Mouse (Mus musculus): ENCODE data around the gene Nrbf2. TPM values are rescaled to one million over a fixed set of nuclear protein-coding genes. Genes with fewer than 3 reads are reported as not detected.
A peak's percentile ranks its signal among the peaks of the same experiment; 100 is the strongest.

Gene Nrbf2
- total RNA-seq (2021): 10 to 100 TPM; 18.0 to 25.7 TPM
- polyA plus RNA-seq (2012; rRNA removed): 21.8 and 22.6 TPM in 2 replicates
- long read RNA-seq, transcript Nrbf2-201 (4 exons, 1,813 nt): major isoform, 19 of 21 reads
- long read RNA-seq, partial matches to known transcripts: 0 of 21 reads
- long read RNA-seq, other reads (novel, unspliced or antisense): 2 of 21 reads

- DNase-seq: peak; percentile 91
Measured at GRCm38 (mm10) chr10:67285176-67285814, at the start of gene Nrbf2. Gene Nrbf2 (minus strand): TSS chr10:67285305.

DNA sequence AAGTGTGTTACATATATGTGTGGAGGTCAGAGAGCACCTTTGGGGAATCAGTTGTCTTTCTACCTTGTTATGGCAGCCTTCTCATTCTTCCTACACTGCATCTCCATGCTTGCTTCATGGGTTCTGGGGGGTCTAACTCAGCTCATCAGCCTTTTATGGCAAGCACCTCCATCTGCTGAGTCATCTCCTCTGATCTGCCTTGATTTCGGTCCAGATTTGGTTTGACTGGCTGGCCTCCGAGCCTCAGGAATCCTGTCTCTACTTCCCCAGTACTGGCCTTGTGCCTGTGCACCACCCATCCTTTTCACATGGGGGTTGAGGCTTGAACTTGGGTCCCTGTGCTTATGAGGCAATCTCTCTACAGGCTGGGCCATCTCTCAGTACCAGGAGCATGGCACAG lies 45.5 kb upstream of the Nrbf2 start:
- peak; percentile 17 for DNase-seq

- DNase-seq: no peak
Measured at GRCm38 (mm10) chr10:67329661-67330060, 44.6 kb upstream of the Nrbf2 start.

DNA sequence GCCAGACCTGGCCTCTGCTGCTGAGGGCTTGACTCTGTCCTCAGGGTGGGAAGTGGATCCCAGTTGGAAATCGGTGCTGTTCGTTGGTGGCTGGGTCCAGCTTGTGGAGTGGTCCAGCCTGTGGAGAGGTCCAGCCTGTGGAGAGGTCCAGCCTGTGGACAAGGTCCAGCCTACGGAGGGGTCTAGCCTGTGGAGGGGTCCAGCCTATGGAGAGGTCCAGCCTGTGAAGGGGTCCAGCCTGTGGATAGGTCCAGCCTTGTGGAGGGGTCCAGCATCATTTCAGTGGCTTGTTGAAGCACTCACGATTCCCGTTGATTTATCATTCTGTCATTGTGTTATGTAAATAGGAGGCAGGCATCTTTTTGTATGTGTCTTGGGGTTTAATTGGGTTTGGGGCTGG lies 43.1 kb upstream of the Nrbf2 start:
- DNase-seq: no peak

DNA sequence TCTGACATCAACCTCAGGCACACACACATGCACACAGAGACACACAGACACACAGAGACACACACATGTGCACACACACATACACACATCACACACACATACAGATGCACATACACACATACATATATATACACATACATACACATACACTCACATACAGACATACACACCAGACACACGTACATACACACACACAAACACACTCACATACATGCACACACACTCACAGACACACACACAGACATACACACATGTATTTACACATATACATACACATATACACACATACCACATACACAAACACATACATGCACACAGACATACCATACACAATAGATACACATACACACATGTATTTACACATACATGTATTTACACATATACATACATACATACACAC lies 38.9 kb upstream of the Nrbf2 start:
- DNase-seq: no peak

- no peak for DNase-seq
Measured at GRCm38 (mm10) chr10:67321396-67321795, 36.3 kb upstream of the Nrbf2 start.

DNA sequence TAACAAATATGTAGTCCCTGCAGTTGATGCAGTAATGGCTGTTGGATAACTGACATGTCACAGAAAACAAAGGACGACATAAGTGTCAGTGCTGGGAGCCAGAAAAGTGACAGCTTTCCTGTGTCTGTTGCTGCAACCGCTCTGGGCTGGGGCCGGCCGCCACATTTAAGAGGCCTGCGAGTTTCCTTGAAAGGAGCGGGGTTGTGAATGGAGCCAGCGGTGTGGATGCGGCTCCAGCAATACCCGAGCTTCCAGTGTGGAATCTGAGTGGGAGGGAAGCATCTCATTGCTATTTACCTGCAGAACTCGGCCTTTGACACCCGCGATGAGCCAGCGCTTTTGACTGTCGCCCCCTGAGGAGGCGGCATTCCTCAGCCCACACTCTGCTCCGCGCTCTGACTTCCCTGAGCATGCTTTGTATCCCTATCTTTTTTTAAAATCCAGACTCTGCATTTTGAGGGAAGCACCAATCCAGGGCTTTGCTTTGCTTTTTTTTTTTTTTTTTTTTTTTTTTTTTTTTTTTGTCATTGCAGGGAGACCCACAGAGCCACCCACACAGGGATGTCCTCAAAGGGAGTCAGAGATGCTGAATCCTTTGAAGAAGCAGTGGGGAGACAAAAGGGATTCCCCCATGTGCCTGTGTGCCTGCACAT lies 35.2 kb upstream of the Nrbf2 start:
- DNase-seq: no peak

DNA sequence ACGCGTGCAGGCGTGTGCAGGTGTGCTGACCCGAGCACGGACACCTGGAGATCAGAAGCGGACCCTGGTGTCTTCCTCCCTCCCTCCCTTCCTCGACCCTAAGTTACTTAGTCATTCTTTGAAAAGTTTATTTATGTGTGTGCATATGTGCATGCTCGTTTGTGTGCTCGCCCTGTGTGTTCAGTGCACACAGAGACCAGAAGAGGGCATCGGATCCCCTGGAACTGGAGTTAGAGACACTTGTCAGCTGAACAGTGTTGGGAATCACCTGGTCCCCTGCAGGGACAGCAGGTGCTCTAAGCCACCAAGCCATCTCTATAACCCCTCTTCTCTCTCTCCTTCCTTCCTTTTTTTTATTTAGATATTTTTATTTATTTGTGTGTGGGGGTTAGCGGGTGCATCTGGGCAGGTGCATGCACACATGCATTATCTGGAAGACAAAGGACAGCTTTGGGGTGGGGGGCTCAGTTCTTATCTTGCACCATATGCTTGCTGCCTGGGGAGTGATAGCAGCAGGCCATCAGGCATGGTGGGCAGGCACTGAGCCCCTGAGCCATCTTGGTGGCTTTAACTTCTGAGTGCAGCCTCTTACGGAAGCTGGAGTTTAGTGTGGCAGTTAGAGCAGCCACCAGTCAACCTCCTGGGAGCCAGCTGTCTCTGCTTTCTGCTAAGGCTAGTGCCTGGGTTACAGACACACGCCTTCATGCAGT lies 34.1 kb upstream of the Nrbf2 start:
- no peak for DNase-seq

DNA sequence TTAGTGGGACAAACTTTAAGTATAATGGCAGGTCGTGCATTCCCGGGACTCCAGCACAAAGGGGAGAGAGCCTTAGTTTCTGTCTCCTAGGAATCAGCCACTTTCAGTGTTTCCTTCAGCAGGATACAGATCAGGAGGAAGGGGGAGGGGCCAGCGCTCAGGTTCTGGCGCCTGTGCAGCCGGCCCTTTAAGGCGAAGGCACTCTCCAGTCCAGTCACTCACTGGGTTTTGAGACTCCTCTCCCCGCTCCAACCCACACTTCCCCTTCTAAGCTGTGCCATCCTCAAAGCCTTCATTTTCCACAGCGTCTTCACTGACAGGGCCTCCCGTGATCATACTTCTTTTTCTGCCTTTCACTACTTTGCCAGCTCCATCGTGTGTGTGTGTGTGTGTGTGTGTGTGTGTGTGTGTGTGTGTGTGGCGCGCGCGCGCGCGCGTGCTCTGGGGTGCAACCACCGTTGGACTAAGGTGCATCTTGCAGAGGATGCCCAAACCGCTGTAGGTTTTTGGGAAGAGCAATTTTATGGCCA lies 32.9 kb upstream of the Nrbf2 start:
- peak; percentile 26 for DNase-seq

- DNase-seq: peak; percentile 41
Measured at GRCm38 (mm10) chr10:67314811-67315435, 29.8 kb upstream of the Nrbf2 start.

- no peak for DNase-seq
Measured at GRCm38 (mm10) chr10:67312456-67312855, 27.4 kb upstream of the Nrbf2 start.

DNA sequence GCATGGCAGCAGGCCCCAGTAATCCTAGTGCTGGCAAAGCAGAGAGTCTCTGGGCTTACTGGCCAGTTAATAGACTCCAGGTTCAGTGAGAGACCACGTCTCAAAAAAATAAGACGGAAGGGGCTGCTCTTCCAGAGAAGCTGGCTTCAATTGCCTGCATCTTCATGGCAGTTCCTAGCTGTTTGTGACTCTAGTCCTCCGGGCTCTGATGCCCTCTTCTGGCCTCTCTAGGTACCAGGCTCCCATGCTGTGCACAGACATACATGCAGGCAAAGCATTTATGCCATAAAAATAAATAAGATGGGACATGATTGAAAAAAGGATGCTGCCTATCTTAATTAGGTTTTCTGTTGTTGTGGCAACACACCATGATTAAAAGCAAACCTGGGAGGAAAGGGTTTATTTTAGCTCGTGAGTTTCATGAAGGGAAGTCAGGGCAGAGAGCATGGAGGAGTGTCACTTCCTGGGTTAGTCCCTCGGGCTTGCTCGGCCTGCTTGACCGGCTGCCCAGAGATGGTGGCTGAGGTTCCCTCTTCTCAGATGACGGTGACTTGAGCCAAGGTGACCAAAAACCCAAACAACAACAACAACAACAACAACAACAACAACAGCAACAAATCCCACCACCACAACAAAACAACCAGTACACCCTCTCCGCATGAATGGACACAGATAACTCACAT lies 26.3 kb upstream of the Nrbf2 start:
- peak; percentile 70 for DNase-seq

- DNase-seq: no peak
Measured at GRCm38 (mm10) chr10:67309483-67310138, 24.5 kb upstream of the Nrbf2 start.

DNA sequence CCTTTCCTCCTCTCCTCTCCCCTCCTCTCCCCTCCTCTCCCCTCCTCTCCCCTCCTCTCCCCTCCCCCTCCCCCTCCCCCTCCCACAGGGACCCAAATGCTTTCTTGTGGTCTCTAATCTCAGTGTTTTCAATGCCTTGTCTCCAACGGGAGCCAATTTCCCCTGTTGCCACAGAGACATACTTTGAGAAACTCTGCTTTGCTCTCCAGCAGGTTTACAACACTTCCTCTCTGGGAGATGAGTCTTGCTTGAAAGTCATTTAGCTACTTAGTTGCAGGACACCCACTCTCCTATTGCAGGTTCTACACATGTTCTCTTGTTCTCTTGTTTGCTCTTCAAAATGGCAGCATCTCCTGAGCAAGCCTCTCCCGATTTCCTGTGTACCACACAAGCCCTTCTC lies 17.2 kb upstream of the Nrbf2 start:
- no peak for DNase-seq

DNA sequence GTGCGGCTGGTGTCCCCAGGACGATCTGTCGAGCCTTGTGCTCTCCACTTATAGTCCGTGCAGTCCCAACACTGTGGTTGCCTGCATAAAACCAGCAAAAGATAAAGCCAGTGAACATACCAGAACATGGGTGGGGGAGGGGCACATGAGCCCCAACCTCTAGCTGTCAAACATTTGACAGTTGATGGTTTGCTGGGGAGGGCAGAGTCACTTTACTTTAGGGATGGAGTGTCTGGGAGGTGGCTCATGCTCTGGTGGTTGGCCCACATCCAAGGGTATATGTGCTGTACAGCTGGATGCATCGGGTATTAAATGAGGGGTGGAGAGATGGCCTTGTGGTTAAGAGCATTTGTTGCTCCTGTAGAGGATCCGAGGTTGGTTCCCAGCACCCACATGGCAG lies 15.9 kb upstream of the Nrbf2 start:
- no peak for DNase-seq

DNA sequence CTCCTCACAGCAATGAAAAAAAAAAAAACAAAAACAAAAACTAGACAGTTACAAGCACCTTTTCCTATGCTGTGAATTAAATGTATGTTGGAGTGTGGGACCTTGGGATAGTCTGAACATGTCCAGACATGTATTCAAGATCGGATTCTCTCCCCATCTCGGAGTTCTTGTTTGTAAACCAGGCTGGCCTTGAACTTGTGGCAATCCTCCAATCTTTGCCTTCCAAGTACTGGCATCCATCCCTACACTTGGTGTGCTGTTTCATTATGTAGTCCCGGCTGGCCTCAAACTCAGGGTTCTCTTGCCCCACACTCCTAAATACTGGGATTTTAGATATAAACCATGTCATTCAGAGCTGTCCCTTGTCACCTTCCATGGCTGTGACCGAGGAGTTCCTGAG lies 14.2 kb upstream of the Nrbf2 start:
- peak; percentile 50 for DNase-seq

- peak; percentile 39 for DNase-seq
Measured at GRCm38 (mm10) chr10:67298856-67299255, 13.8 kb upstream of the Nrbf2 start.

- DNase-seq: no peak
Measured at GRCm38 (mm10) chr10:67297175-67297855, 12.2 kb upstream of the Nrbf2 start.

GRCm38 (mm10) chr10:67296482-67297152 lies 11.5 kb upstream of the Nrbf2 start:
- no peak for DNase-seq

GRCm38 (mm10) chr10:67295938-67296466 lies 10.9 kb upstream of the Nrbf2 start:
- DNase-seq: no peak
